Mouse (Mus musculus) naive thymus-derived CD4-positive, alpha-beta T cell, adult 5 months (primary cell): ENCODE data around the gene Kcnmb2. TPM values are rescaled to one million over a fixed set of nuclear protein-coding genes. Genes with fewer than 3 reads are reported as not detected.

ENCODE experiments used
- polyA plus RNA-seq: library from polyadenylated mRNA; unstranded; fragments of 100-300 nt; shearing (Covaris generic); gene quantifications from one replicate; pipeline ENCODE4 v1.2.1, GENCODE M21; 2017

Kcnmb2 gene
- not detected for polyA plus RNA-seq

DNA sequence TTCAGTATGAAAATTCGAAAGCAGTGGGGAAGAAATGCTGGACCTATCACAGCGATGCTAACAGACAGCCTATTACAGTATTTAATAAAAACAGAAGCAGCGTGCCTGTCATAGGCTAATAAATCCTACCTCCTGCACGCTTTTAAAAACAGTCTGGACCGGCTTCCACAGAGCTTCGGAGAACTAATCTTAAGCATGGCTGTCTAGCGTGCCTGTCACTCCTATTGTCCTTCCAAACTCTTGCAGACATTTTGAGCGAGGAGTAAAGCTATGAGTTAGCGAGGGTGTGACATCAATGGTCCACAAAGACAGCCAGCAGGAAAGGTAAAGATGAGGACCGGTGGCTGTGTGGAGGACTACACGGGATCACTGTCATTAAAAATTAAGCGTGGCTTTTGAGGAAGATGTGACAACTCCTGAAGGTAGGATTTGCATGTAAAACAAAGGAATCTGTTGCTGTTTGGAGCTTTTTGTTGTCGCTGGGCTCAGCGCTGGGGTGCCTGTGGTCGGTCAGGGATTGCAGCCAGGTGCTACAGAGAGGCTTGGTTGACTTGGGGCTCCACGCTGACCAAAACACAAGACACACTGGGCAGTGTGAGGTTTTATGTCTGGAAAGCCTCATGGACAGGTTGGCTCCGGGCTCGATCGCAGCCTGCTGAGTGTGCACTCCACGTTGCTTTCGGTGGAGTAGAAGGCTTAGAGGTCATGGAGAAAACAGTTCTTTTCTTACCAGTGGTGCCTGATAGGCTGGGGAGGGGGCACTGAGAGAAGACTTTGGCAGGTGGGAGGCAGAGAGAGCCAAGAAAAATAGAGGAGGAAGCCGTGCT lies at the start of gene Kcnmb2:
Gene Kcnmb2, plus strand, starts transcription at position 4 of the 827 bp plus-strand sequence.

